Mouse (Mus musculus): ENCODE measurements around the gene Yrdc. TPM values are rescaled to one million over a fixed set of nuclear protein-coding genes. Genes with fewer than 3 reads are reported as not detected.

Gene Yrdc
- polyA plus RNA-seq, 1 experiment: 24.9 TPM

DNA sequence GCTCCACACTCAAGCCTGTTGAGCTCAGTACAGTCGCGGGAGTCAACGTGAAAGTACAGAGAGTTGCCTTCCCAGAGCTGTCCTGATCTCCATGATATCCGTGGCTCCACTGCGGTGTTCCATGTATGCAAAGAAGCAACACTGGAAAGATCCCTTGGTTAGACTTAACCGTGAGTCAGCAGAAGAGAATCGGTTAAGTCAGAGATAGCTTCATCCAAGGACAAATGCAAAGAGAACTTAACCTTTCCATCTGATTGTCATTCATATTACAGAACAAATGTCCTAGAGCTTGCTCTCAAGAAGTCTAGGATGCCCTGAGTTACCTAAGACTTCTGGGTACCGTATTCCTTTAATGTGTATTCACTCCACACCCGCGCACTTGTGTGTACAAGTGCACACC, 17.7 kb upstream of the Yrdc start:
- no peak for TF ChIP-seq GATA1 (IDR thresholded peaks at IDR 0.05; ENCODE audit: low read length)

DNA sequence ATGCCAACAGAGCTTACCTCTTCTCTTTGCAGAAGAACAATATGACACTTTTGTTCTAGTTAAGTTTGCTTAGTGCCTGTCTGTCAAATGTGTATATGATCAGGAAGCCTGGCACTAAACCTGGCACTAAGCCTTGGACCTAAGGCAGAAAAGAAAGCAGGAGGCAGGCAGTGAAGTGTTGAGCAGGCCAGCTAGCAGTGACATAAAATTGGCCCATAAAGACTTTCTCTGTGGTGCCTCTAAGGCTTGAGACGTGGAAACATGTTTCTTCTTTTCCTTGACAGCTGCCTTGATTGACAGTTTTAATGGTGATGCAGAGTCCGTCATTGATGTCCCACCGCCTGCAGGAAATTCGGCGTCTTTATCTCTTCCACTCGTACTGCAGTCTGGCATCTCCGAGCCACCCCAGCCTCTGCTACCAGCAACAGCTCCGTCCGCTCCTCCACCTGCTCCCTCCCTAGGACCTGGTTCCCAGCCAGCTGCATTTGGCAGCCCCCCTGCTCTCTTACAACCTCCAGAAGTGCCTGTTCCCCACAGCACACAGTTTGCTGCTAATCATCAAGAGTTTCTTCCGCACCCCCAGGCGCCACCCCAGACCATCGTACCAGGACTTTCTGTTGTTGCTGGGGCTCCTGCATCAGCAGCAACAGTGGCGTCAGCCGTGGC, 12.3 kb upstream of the Yrdc start:
- no peak for TF ChIP-seq GATA1 (IDR thresholded peaks at IDR 0.05; ENCODE audit: low read length)

DNA sequence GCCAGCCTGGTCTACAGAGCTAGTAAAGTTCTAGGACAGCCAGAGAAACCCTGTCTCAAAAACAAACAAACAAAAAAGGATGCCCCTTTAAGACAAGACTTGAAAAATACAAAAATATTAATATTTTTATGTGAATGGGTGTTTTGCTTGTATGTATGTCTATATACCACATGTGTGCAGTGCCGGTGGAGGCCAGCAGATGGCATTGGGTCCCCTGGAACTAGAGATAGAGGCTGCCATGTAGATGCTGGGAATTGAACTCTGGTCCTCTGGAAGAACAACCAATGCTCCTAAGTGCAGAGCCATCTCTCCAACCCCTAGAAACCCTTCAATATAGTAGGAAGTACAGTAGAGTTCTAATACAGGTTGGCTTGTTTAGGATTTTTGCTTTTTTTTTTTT, 9.5 kb upstream of the Yrdc start:
- TF ChIP-seq GATA1 (IDR thresholded peaks at IDR 0.05; ENCODE audit: low read length): no peak

DNA sequence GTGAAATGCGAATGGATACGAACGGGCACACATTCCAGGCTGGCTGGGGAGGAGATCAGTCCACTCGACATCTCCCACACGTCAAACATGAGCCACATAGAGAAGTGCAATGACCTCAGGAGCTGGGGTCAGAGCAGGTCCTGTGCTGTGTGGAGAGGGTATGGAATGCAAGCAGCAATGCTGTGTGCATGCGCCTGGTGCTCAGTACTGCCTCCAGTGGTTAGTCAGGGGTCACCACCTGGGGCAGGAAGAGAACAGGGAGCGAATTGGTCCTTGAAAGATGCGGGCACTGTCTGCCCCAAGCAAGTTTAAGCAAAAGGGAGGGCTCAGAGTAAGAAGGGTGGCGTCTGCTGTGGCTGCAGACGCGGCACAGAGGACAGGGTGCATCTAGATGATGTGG, 7.0 kb upstream of the Yrdc start:
- no peak for TF ChIP-seq GATA1 (IDR thresholded peaks at IDR 0.05; ENCODE audit: low read length)

DNA sequence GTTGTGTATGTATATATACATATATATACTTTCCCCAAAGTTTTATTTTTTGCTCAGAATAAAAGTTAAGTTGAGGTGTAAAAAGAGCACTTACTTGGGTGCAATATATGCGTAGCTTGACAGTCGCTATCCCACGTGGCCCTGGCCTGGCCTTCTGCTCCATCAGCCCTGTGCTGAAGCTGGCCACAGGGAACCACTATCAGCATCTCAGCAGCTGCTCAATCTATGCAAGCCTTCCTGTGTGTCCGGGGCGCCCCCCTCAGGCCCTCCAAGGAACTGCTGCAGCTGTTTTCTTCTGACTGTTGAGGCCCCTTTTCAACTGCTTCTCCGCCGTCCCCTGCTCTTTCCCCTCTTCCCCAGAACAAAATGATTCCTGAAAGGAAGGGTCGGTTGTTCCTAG, 2.9 kb upstream of the Yrdc start:
- no peak for TF ChIP-seq GATA1 (IDR thresholded peaks at IDR 0.05; ENCODE audit: low read length)

DNA sequence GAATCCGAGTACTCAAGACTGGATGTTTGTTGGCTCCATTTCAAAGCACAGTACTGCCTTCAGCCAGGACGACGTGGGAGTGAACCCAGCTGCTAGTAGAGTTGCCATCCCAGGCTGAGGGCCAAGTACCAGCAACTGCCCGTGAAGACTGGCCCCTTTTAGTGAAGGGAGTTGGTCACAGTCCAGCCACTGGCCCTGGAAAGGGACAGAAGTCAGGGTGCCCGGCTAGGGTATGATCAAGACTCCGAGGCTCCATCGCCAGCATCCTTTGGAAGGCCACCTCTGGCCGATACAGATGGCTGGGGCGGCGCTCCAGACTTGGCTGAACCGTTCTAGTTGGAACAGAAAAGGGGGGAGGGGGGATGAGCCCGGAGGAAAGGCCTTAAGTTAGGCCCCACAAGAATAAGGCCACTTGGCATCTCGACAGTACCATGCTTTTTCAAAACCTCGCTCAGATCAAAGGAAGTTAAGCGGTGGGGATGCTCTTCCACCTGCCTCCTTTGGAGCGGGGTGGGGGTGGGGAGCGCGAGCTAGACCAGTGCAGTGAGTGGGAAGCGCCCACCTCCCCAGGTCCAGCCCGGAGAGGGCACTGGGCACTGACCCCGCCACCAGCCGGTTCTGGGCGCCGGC, 733 bp upstream of the Yrdc start:
- TF ChIP-seq GATA1 (IDR thresholded peaks at IDR 0.05; ENCODE audit: low read length): no peak

DNA sequence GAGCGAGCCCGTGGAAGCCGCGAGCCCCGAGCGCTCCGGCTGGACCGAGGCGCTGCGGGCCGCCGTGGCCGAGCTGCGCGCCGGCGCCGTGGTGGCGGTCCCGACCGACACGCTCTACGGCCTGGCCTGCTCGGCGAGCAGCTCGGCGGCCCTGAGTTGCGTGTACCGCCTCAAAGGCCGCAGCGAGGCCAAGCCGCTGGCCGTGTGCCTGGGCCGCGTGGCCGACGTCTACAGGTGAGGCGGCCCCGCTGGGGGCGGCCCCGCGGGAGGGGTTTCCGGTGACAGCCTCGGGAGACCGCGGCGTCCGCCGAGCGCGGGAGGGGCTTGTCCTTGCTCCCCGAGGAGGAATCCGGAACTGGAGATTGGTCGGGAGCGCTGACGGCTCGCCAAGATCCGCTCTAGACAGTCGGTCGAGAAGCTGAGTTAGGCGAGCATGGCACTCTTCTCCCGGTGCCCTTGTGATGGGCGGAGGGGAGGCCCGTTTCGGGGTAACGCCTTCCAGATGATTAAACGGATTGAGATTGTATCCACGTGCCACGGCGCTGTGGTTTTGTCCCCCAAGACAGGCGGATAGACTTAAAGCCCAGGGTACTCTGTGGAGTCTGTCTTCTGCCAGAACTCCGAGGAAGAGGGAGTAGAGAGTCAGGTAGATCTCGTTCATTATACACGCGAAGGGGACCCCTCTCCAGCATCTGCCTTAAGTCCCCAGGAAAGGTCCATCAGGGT, 617 bp downstream of the Yrdc start, which contains the start of gene 1110065P20Rik:
1110065P20Rik (minus strand) TSS at position 264 of the 726 bp plus-strand sequence.
- TF ChIP-seq GATA1 (IDR thresholded peaks at IDR 0.05; ENCODE audit: low read length): no peak

DNA sequence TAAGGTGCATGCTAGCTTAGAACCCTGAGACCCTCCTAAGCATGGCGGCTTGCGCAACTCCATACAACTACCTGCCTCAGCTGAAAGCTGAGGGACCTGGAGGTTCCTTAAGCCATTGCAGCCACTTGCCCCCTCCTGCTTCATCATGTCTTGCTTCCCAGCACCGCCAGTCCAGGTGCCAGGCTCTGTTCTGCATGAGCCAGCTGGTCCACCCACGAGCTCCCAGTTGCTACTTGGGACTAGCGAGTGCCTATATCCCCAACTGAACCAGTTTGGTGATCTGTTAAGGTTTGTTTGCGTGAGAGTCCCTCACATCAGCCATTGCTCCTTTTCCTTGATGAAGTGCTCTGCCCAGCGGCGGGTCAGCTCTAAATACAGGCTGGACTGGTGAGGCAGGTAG, 5.8 kb downstream of the Yrdc start:
- no peak for TF ChIP-seq GATA1 (IDR thresholded peaks at IDR 0.05; ENCODE audit: low read length)

DNA sequence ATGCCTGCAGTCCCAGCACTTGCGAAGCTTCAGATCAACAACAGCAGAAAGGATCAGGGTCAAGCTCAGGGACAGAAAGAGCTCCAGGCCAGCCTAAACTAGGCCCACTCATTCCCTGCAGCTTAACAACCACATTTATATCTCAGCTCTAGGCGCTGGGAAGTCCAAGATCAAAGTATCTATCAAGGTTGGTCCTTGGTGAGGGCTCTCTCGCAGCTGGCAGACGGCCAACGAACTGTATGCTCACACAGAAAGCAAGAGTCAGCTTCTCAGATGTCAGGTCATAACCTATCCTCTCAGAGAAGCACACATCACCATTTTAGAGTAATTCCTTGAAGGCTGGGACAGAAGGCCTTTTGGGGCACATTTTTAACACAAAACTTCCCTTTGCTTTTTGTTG, 7.9 kb downstream of the Yrdc start:
- no peak for TF ChIP-seq GATA1 (IDR thresholded peaks at IDR 0.05; ENCODE audit: low read length)

DNA sequence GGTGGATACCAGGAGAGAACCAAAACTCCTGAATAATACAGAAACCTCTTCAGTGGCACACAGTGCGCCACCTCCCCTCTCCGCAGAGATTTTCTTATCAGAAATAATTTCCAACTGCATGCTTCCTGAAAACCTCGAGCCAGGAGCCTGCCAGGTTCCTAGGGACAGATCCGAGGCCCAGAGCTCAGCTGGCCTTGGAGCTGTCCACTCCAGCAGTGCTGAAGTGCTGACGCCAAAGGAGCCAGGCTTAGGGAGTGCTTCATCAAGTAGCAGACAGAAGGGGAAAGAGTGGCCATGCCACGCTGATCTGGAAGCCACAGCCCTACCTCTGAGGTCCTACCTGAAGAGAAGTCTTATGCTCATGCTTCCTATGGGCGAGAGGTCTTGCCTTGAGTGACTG, 10.0 kb downstream of the Yrdc start:
- TF ChIP-seq GATA1 (IDR thresholded peaks at IDR 0.05; ENCODE audit: low read length): no peak

DNA sequence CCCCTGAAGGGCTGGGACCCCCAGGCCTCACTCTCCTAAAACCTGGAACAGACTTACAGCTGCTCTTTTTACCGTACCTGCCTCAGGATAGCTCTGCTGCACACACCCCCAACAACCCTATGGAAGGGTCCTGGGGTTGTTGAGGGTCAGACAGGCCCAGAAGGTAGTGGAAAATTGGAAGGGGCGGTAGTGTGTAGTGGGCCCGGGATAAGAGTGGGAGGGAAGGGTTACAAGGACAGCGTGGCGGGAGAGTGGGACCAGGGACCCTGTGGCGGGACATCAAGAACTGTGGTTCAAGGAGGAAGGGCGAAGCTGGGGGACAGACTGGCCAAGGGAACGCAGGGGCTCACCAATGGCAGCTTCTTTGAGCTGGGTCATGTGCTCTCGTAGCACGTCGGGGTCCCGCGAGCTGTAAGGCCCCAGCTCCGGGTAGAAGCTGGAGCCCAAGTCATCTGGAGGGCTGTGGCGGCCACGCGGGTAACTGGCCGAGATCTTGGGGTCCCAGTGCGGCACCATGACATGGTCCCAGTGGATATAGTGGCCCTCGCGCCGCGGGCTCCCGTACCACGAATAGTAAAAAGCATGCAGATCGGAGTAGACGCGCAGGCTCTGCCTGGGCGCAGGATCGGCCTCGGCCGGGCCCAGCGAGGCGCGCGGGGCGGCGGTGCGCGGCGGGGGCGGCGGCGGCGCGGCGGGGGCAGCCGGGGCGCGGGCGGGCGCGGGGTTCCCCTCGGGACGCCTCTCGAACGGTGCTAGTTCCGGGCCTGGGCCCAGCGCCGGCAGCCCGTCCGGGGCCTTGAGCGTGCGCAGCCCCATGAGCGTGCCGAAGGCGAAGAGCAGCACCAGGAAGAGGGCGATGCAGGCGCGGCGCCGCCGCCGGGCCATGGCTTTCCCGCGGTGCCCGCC, 11.1 kb downstream of the Yrdc start, which contains the start of gene Maneal:
Maneal (minus strand) TSS at position 889 of the 906 bp plus-strand sequence.
- TF ChIP-seq GATA1 (IDR thresholded peaks at IDR 0.05; ENCODE audit: low read length): no peak

DNA sequence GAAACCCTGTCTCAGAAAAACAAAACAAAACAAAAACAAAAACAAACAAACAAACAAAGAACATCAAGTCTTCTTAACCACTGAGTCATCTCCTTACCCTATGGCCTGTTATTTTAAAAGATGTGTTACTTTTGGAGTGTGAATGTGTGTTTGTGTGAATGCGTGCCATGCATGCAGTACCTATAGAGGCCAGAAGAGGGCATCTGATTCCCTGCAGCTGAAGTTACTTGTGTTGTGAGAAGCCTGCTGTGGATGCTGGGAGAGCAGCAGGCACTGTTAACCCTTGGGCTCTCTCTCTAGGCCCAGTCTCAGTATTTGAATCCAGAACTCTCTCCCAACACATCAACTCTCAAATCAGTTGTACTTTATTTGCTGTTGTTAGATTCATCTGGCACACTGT, 22.2 kb downstream of the Yrdc start:
- TF ChIP-seq GATA1 (IDR thresholded peaks at IDR 0.05; ENCODE audit: low read length): no peak

DNA sequence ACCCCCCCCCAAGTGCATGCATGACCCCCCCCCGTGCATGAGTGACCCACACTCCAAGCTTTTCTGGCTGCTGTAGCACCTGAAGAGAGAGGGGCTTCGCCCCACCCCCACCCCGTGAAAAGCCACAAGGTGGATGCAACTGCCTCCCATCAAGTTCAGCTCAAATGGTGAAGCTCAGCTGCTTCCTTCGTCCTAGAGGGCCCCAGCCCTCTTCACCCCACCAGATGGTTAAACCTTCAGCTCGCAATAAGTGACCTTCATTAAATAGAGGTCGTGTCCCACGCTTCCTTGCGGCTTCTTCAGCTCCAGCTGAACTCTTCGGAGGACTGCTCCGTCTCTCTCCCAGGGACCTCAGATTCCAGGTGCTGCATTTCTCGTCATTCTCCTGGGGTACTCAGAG, 30.1 kb downstream of the Yrdc start, which contains the start of gene Epha10:
Epha10 (plus strand) TSS at position 301 of the 400 bp plus-strand sequence.
- TF ChIP-seq GATA1 (IDR thresholded peaks at IDR 0.05; ENCODE audit: low read length): no peak

DNA sequence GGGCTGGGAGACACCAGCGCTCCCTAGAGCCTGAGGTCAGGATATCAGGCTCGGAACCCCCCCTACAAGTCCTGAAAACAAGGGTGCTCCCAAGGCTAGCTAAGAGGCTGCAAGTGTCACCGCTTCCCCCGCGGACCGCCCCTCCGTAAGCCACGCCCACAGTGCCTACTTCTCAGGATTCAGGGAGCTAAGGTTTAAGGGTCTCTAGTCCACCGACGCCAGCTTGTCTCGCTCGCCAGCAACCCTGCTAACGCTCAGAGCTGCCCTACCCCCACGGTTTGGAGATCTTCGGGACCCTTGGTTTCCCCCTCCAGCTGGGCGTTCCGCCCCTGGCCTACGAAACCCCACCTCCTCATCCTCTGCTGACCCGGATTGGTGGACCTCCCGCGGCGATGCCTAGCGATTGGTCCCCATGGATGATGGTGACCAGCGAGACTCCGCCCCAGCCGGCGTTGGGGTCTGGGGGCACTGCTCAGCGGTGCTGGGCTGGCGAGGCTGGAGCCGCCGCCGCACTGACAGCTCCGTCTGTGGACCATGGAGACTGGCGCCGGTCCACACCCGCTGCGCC, 30.9 kb downstream of the Yrdc start:
- no peak for TF ChIP-seq GATA1 (IDR thresholded peaks at IDR 0.05; ENCODE audit: low read length)

DNA sequence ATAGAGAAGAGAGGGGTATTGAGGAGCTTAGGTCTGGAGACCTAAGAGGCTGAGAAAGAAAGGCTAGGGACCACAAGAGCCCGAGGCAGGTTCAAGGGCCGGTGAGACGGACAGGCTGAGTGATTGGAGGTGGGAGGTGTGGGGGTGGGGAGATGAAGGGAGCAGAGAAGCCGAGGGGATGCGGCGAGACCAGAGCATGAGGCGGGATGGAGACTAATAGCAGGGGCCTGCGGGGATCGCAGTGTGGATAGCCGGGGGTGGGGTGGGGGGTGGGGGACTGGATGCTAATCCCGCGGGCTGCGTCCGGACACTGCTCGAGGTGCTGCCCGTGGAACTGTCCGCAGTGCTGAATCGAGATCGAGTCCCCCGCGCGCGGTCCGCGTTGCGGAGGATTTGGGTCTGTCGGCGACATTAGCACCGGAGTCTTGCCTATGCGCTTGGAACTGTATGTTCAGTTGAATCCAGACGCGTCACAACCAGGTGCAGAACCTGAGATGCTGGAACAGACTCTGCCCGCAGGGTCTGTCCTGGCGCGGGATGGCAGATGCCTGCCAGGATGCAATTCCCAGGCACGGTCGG, 31.8 kb downstream of the Yrdc start:
- TF ChIP-seq GATA1 (IDR thresholded peaks at IDR 0.05; ENCODE audit: low read length): no peak

Data from G1E-ER4 (cell line).